Mouse (Mus musculus): Measurements from ENCODE around the gene Slit3. TPM values are rescaled to one million over a fixed set of nuclear protein-coding genes. Genes with fewer than 3 reads are reported as not detected.

The Slit3 gene
- polyA plus RNA-seq, 1 experiment from 2014 or later = 15.0 TPM

GRCm38 (mm10) chr11:35527816-35528462, 406.9 kb downstream of the Slit3 start:
- 30% methylated on average over 7 of the region's 7 CpGs for WGBS
- H3K27ac ChIP-seq (replicated peaks) = peak overlapping the region; percentile 86
- peak; percentile 48 for DNase-seq (ENCODE audit: low spot score)
- peaks cover 79% of the 10 kb centered on the region for H3K4me1 ChIP-seq
- H3K27me3 ChIP-seq (ENCODE audit: low read depth, poor library complexity, severe bottlenecking) = peaks cover 45% of the 10 kb centered on the region
- no peak overlapping the region for H3K4me3 ChIP-seq
- no peaks in the 10 kb centered on the region for H3K9me3 ChIP-seq (replicated peaks)
- 0 out of 2 replicates have a peak, but pooled peaks cover 5% of the 10 kb centered on the region for H3K36me3 ChIP-seq

GRCm38 (mm10) chr11:35535027-35535426, 414.0 kb downstream of the Slit3 start:
- Histone ChIP-seq H3K9me3 (replicated peaks) (no peaks in the 10 kb centered on the region), H3K27ac (replicated peaks) (no peak overlapping the region; the same call in 1 of the 2 replicates), H3K36me3 (0 out of 2 replicates have a peak, but pooled peaks cover 5% of the 10 kb centered on the region), H3K27me3 (ENCODE audit: low read depth, poor library complexity, severe bottlenecking) (peaks cover 62% of the 10 kb centered on the region), H3K4me1 (peaks cover 61% of the 10 kb centered on the region), H3K4me3 (no peak overlapping the region)
- no peak for DNase-seq (ENCODE audit: low spot score)
- WGBS = 83% methylated on average over 6 of the region's 6 CpGs

- no peaks in the 10 kb centered on the region for H3K36me3 ChIP-seq
- no peaks in the 10 kb centered on the region for H3K9me3 ChIP-seq (replicated peaks)
- DNase-seq (ENCODE audit: low spot score) = peak; percentile 67
- H3K27ac ChIP-seq (replicated peaks) = peak overlapping the region; percentile 77
- peak overlapping the region; percentile 21; the same call in 1 of the 2 replicates for H3K4me3 ChIP-seq
- peaks cover 77% of the 10 kb centered on the region for H3K4me1 ChIP-seq
- 41% methylated on average over 18 of the region's 18 CpGs for WGBS
- H3K27me3 ChIP-seq (ENCODE audit: low read depth, poor library complexity, severe bottlenecking) = peaks cover 50% of the 10 kb centered on the region
These were observed 416.4 kb downstream of the Slit3 start for GRCm38 (mm10) chr11:35537128-35538088.

GRCm38 (mm10) chr11:35542731-35543130, 421.7 kb downstream of the Slit3 start:
- H3K27me3 ChIP-seq (ENCODE audit: low read depth, poor library complexity, severe bottlenecking) = peaks cover 69% of the 10 kb centered on the region
- DNase-seq (ENCODE audit: low spot score) = no peak

GRCm38 (mm10) chr11:35544112-35545064, 423.4 kb downstream of the Slit3 start:
- Histone ChIP-seq H3K36me3 (no peaks in the 10 kb centered on the region), H3K4me1 (peaks cover 65% of the 10 kb centered on the region), H3K27me3 (ENCODE audit: low read depth, poor library complexity, severe bottlenecking) (peaks cover 66% of the 10 kb centered on the region), H3K27ac (replicated peaks) (peak overlapping the region; percentile 82), H3K4me3 (peak overlapping the region; percentile 43), H3K9me3 (replicated peaks) (no peaks in the 10 kb centered on the region)
- WGBS = 37% methylated on average over 31 of the region's 31 CpGs
- peak; percentile 44 for DNase-seq (ENCODE audit: low spot score)

More at GRCm38 (mm10) chr11:35542731-35543130, 421.7 kb downstream of the Slit3 start:
- Histone ChIP-seq H3K4me1 (peaks cover 82% of the 10 kb centered on the region), H3K4me3 (no peak overlapping the region), H3K27ac (replicated peaks) (no peak overlapping the region), H3K36me3 (no peaks in the 10 kb centered on the region), H3K9me3 (replicated peaks) (no peaks in the 10 kb centered on the region)
- WGBS = 93% methylated on average over 10 of the region's 10 CpGs

- Histone ChIP-seq H3K4me3 (no peak overlapping the region), H3K27me3 (ENCODE audit: low read depth, poor library complexity, severe bottlenecking) (peaks cover 64% of the 10 kb centered on the region), H3K27ac (replicated peaks) (no peak overlapping the region), H3K36me3 (no peaks in the 10 kb centered on the region), H3K4me1 (peaks cover 46% of the 10 kb centered on the region), H3K9me3 (replicated peaks) (no peaks in the 10 kb centered on the region)
- 50% methylated on average over 7 of the region's 7 CpGs for WGBS
- no peak for DNase-seq (ENCODE audit: low spot score)
These were observed 425.2 kb downstream of the Slit3 start for GRCm38 (mm10) chr11:35546081-35546822.

GRCm38 (mm10) chr11:35550036-35550435, 429.0 kb downstream of the Slit3 start:
- DNase-seq (ENCODE audit: low spot score) = no peak
- Histone ChIP-seq H3K27ac (replicated peaks) (no peak overlapping the region), H3K9me3 (replicated peaks) (no peaks in the 10 kb centered on the region), H3K4me3 (no peak overlapping the region), H3K36me3 (no peaks in the 10 kb centered on the region), H3K27me3 (ENCODE audit: low read depth, poor library complexity, severe bottlenecking) (peaks cover 49% of the 10 kb centered on the region), H3K4me1 (peaks cover 17% of the 10 kb centered on the region)
- 95% methylated on average over 9 of the region's 9 CpGs for WGBS

- peaks cover 34% of the 10 kb centered on the region for H3K4me1 ChIP-seq
- DNase-seq (ENCODE audit: low spot score) = no peak
- H3K4me3 ChIP-seq = no peak overlapping the region
- 85% methylated on average over 11 of the region's 11 CpGs for WGBS
- H3K9me3 ChIP-seq (replicated peaks) = no peaks in the 10 kb centered on the region
- H3K27ac ChIP-seq (replicated peaks) = no peak overlapping the region
- no peaks in the 10 kb centered on the region for H3K36me3 ChIP-seq
- H3K27me3 ChIP-seq (ENCODE audit: low read depth, poor library complexity, severe bottlenecking) = peaks cover 39% of the 10 kb centered on the region
These were observed 435.2 kb downstream of the Slit3 start for GRCm38 (mm10) chr11:35556192-35556591.

GRCm38 (mm10) chr11:35557476-35557875, 436.5 kb downstream of the Slit3 start:
- no peaks in the 10 kb centered on the region for H3K36me3 ChIP-seq
- no peak overlapping the region for H3K27ac ChIP-seq (replicated peaks)
- H3K4me1 ChIP-seq = peaks cover 34% of the 10 kb centered on the region
- WGBS = 93% methylated on average over 8 of the region's 8 CpGs
- peaks cover 50% of the 10 kb centered on the region for H3K27me3 ChIP-seq (ENCODE audit: low read depth, poor library complexity, severe bottlenecking)
- DNase-seq (ENCODE audit: low spot score) = no peak
- H3K9me3 ChIP-seq (replicated peaks) = no peaks in the 10 kb centered on the region
- H3K4me3 ChIP-seq = no peak overlapping the region

- WGBS = 81% methylated on average over 2 of the region's 2 CpGs
- H3K27me3 ChIP-seq (ENCODE audit: low read depth, poor library complexity, severe bottlenecking) = peaks cover 58% of the 10 kb centered on the region
- DNase-seq (ENCODE audit: low spot score) = no peak
- H3K27ac ChIP-seq (replicated peaks) = peak overlapping the region; percentile 2; the same call in 1 of the 2 replicates
- peaks cover 34% of the 10 kb centered on the region for H3K4me1 ChIP-seq
- H3K36me3 ChIP-seq = no peaks in the 10 kb centered on the region
- H3K9me3 ChIP-seq (replicated peaks) = no peaks in the 10 kb centered on the region
- H3K4me3 ChIP-seq = no peak overlapping the region
These were observed 437.3 kb downstream of the Slit3 start for GRCm38 (mm10) chr11:35558311-35558710.

- Histone ChIP-seq H3K27ac (replicated peaks) (0 out of 2 replicates have a peak overlapping the region, but pooled peaks have one; percentile 2), H3K4me1 (peaks cover 34% of the 10 kb centered on the region), H3K9me3 (replicated peaks) (no peaks in the 10 kb centered on the region), H3K4me3 (no peak overlapping the region), H3K27me3 (ENCODE audit: low read depth, poor library complexity, severe bottlenecking) (peaks cover 57% of the 10 kb centered on the region), H3K36me3 (no peaks in the 10 kb centered on the region)
- no peak for DNase-seq (ENCODE audit: low spot score)
- 84% methylated on average over 3 of the region's 3 CpGs for WGBS
These were observed 438.4 kb downstream of the Slit3 start for GRCm38 (mm10) chr11:35559386-35559785.

Measured in midbrain, embryonic 10.5 days (tissue).